Mouse (Mus musculus) CH12.LX (cell line): ENCODE measurements around the gene Yaf2. TPM values are rescaled to one million over a fixed set of nuclear protein-coding genes. Genes with fewer than 3 reads are reported as not detected.
A peak's percentile ranks its signal among the peaks of the same experiment; 100 is the strongest.

Experiments
- DNase-seq: peaks from one replicate; pipeline ENCODE4 v3.0.0-alpha.2; 2013; ENCODE audit errors: extremely low read depth
- H3K27ac ChIP-seq: 2 replicates; pipeline ENCODE4 v1.5.1; 2012; ENCODE audit warnings: low read depth, mild to moderate bottlenecking, control low read depth, moderate library complexity; ENCODE audit not compliant: insufficient read depth
- H3K27me3 ChIP-seq: replicated peaks from 2 replicates; pipeline ENCODE3; 2012; ENCODE audit warnings: inconsistent platforms
- H3K36me3 ChIP-seq, 2 experiments: replicated peaks in 1 of 2; 2 replicates each; pipeline versions ENCODE3 to v1.6.1; 2012; ENCODE audit warnings: inconsistent platforms in 1 of 2, low read length in 1 of 2, mild to moderate bottlenecking in 1 of 2, mixed read lengths in 1 of 2, moderate library complexity in 1 of 2; ENCODE audit not compliant: control insufficient read depth in 1 of 2, insufficient read depth in 1 of 2
- H3K4me1 ChIP-seq, 2 experiments: 2 replicates each; pipeline ENCODE4 v1.6.1; 2012; ENCODE audit warnings: inconsistent platforms in 1 of 2, moderate library complexity in 1 of 2; ENCODE audit not compliant: insufficient read depth in 2 of 2, control insufficient read depth in 1 of 2
- H3K4me2 ChIP-seq: 2 replicates; pipeline ENCODE4 v1.6.1; 2012; ENCODE audit warnings: low read depth, mild to moderate bottlenecking, control low read depth; ENCODE audit not compliant: poor library complexity, insufficient read depth, severe bottlenecking
- H3K4me3 ChIP-seq, 3 experiments: fragments of 150-350 bp in 1 of 3; sonication (generic) in 1 of 3; replicated peaks in 1 of 3; 2 replicates each; pipeline versions ENCODE3 to v1.5.1; 2011 to 2012; ENCODE audit warnings: low read depth in 2 of 3, low read length in 2 of 3, mild to moderate bottlenecking in 2 of 3, moderate library complexity in 2 of 3, control low read depth in 1 of 3, improper control_type of control experiment in 1 of 3, inconsistent platforms in 1 of 3, mixed read lengths in 1 of 3; ENCODE audit not compliant: poor library complexity in 1 of 3
- H3K79me2 ChIP-seq: replicated peaks from 2 replicates; pipeline ENCODE4 v1.6.1; 2012; ENCODE audit warnings: mild to moderate bottlenecking, moderate library complexity; ENCODE audit not compliant: control insufficient read depth, poor library complexity, insufficient read depth, severe bottlenecking; ENCODE audit errors: extremely low read depth
- H3K9ac ChIP-seq: 2 replicates; pipeline ENCODE4 v1.6.1; 2012; ENCODE audit warnings: low read depth, mild to moderate bottlenecking, control low read depth, moderate library complexity; ENCODE audit not compliant: insufficient read depth
- H3K9me3 ChIP-seq: replicated peaks from 2 replicates; pipeline ENCODE3; 2012; ENCODE audit warnings: low read length, inconsistent platforms, mixed read lengths
- BHLHE40 ChIP-seq: IDR thresholded peaks from 2 replicates; pipeline ENCODE4 v1.6.1; 2011; ENCODE audit warnings: mild to moderate bottlenecking, low read depth, low read length, improper control_type of control experiment
- CHD1 ChIP-seq: IDR thresholded peaks from 2 replicates; pipeline ENCODE4 v1.6.1; 2012; ENCODE audit warnings: low read depth, low read length, improper control_type of control experiment, inconsistent platforms
- CTCF ChIP-seq, 2 experiments: IDR thresholded peaks in 1 of 2; conservative IDR thresholded peaks in 1 of 2; 2 replicates each; pipeline ENCODE4 v1.5.1; 2011 to 2012; ENCODE audit warnings: low read depth in 2 of 2, low read length in 2 of 2, improper control_type of control experiment in 1 of 2, inconsistent platforms in 1 of 2, mild to moderate bottlenecking in 1 of 2, moderate library complexity in 1 of 2
- E2F4 ChIP-seq: IDR thresholded peaks from 2 replicates; pipeline ENCODE4 v1.6.1; 2011; ENCODE audit warnings: low read depth, low read length, improper control_type of control experiment; ENCODE audit not compliant: insufficient replicate concordance
- ELF1 ChIP-seq: IDR thresholded peaks from 2 replicates; pipeline ENCODE4 v1.6.1; 2014; ENCODE audit warnings: low read depth, mild to moderate bottlenecking, inconsistent platforms, low read length, improper control_type of control experiment
- EP300 ChIP-seq: IDR thresholded peaks from 2 replicates; pipeline ENCODE4 v1.6.1; 2011; ENCODE audit warnings: low read length, improper control_type of control experiment
- GABPA ChIP-seq: IDR thresholded peaks from 2 replicates; pipeline ENCODE4 v1.6.1; 2012; ENCODE audit warnings: low read depth, low read length, improper control_type of control experiment, inconsistent platforms; ENCODE audit not compliant: insufficient replicate concordance
- HCFC1 ChIP-seq: IDR thresholded peaks from 2 replicates; pipeline ENCODE4 v1.6.1; 2012; ENCODE audit warnings: low read depth, mild to moderate bottlenecking, inconsistent platforms, low read length, improper control_type of control experiment
- IRF4 ChIP-seq: IDR thresholded peaks from 2 replicates; pipeline ENCODE4 v1.6.1; 2014; ENCODE audit warnings: low read depth, mild to moderate bottlenecking, inconsistent platforms, low read length, improper control_type of control experiment
- JUN ChIP-seq: IDR thresholded peaks from 2 replicates; pipeline ENCODE4 v1.6.1; 2011; ENCODE audit warnings: low read depth, mild to moderate bottlenecking, low read length, improper control_type of control experiment, moderate library complexity; ENCODE audit not compliant: insufficient read depth
- JUND ChIP-seq: conservative IDR thresholded peaks from 2 replicates; pipeline ENCODE4 v1.6.1; 2011; ENCODE audit warnings: low read depth, low read length, improper control_type of control experiment
- KAT2A ChIP-seq: IDR thresholded peaks from 2 replicates; pipeline ENCODE4 v1.6.1; 2012; ENCODE audit warnings: low read length, improper control_type of control experiment, inconsistent platforms; ENCODE audit not compliant: insufficient replicate concordance
- MAFK ChIP-seq: IDR thresholded peaks from 2 replicates; pipeline ENCODE4 v1.6.1; 2011; ENCODE audit warnings: low read length, improper control_type of control experiment; ENCODE audit not compliant: insufficient replicate concordance
- MAX ChIP-seq: IDR thresholded peaks from 2 replicates; pipeline ENCODE4 v1.6.1; 2011; ENCODE audit warnings: low read length, improper control_type of control experiment
- MAZ ChIP-seq: IDR thresholded peaks from 2 replicates; pipeline ENCODE4 v1.6.1; 2012; ENCODE audit warnings: low read depth, mild to moderate bottlenecking, inconsistent platforms, low read length, improper control_type of control experiment, moderate library complexity
- MEF2A ChIP-seq: IDR thresholded peaks from 2 replicates; pipeline ENCODE4 v1.6.1; 2014; ENCODE audit warnings: low read depth, mild to moderate bottlenecking, inconsistent platforms, low read length, improper control_type of control experiment, borderline replicate concordance
- MXI1 ChIP-seq: IDR thresholded peaks from 2 replicates; pipeline ENCODE4 v1.6.1; 2011; ENCODE audit warnings: mild to moderate bottlenecking, low read depth, low read length, improper control_type of control experiment
- MYC ChIP-seq: IDR thresholded peaks from 2 replicates; pipeline ENCODE4 v1.6.1; 2011; ENCODE audit warnings: low read depth, mild to moderate bottlenecking, improper control_type of control experiment, low read length
- NRF1 ChIP-seq: IDR thresholded peaks from 2 replicates; pipeline ENCODE4 v1.6.1; 2014; ENCODE audit warnings: low read depth, mild to moderate bottlenecking, inconsistent platforms, low read length, improper control_type of control experiment, moderate library complexity
- PAX5 ChIP-seq: IDR thresholded peaks from 2 replicates; pipeline ENCODE4 v1.6.1; 2012; ENCODE audit warnings: low read length, inconsistent platforms, mixed read lengths
- POLR2A ChIP-seq: IDR thresholded peaks from 2 replicates; pipeline ENCODE4 v1.6.1; 2011; ENCODE audit warnings: low read depth, mild to moderate bottlenecking, improper control_type of control experiment, low read length
- POLR2AphosphoS2 ChIP-seq: IDR thresholded peaks from 2 replicates; pipeline ENCODE4 v1.6.1; 2011; ENCODE audit warnings: low read depth, low read length, improper control_type of control experiment
- RAD21 ChIP-seq: IDR thresholded peaks from 2 replicates; pipeline ENCODE4 v1.6.1; 2011; ENCODE audit warnings: low read depth, mild to moderate bottlenecking, low read length, improper control_type of control experiment, moderate library complexity
- RCOR1 ChIP-seq: conservative IDR thresholded peaks from 2 replicates; pipeline ENCODE4 v1.6.1; 2012; ENCODE audit warnings: low read depth, mild to moderate bottlenecking, inconsistent platforms, low read length, improper control_type of control experiment
- SMC3 ChIP-seq: IDR thresholded peaks from 2 replicates; pipeline ENCODE4 v1.6.1; 2011; ENCODE audit warnings: low read depth, low read length, improper control_type of control experiment
- TBP ChIP-seq: conservative IDR thresholded peaks from 2 replicates; pipeline ENCODE4 v1.6.1; 2011; ENCODE audit warnings: low read depth, low read length, improper control_type of control experiment
- TCF12 ChIP-seq: IDR thresholded peaks from 2 replicates; pipeline ENCODE4 v1.6.1; 2014; ENCODE audit warnings: low read depth, mild to moderate bottlenecking, inconsistent platforms, low read length, improper control_type of control experiment
- UBTF ChIP-seq: IDR thresholded peaks from 2 replicates; pipeline ENCODE4 v1.6.1; 2012; ENCODE audit warnings: low read depth, mild to moderate bottlenecking, inconsistent platforms, low read length, improper control_type of control experiment, moderate library complexity
- USF1 ChIP-seq: IDR thresholded peaks from 2 replicates; pipeline ENCODE4 v1.6.1; 2014; ENCODE audit warnings: low read depth, mild to moderate bottlenecking, inconsistent platforms, low read length, improper control_type of control experiment
- USF2 ChIP-seq: conservative IDR thresholded peaks from 2 replicates; pipeline ENCODE4 v1.6.1; 2011; ENCODE audit warnings: low read depth, low read length, improper control_type of control experiment
- ZC3H11A ChIP-seq: IDR thresholded peaks from 2 replicates; pipeline ENCODE4 v1.6.1; 2012; ENCODE audit warnings: low read depth, mild to moderate bottlenecking, inconsistent platforms, low read length, improper control_type of control experiment
- ZKSCAN1 ChIP-seq: IDR thresholded peaks from 2 replicates; pipeline ENCODE4 v1.6.1; 2012; ENCODE audit warnings: low read depth, inconsistent platforms, low read length, improper control_type of control experiment, borderline replicate concordance
- dilution Hi-C: fragments of 300-500 bp; cut with MboI; formaldehyde crosslinking; loops from 2 replicates; pipeline ENCODE4 v1.14.3; 2020; ENCODE audit warnings: low sequenced_read_pairs; ENCODE audit not compliant: extremely low pct_unique_long_range_greater_than_20kb, extremely low pct_ligation_motif_present
- in situ Hi-C: fragments of 300-500 bp; cut with MboI; formaldehyde crosslinking; loops from 3 replicates; pipeline ENCODE4 v1.14.3; 2019; ENCODE audit warnings: low sequenced_read_pairs, low pct_ligation_motif_present, low pct_unique_long_range_greater_than_20kb, mixed read lengths
- polyA plus RNA-seq: library from polyadenylated mRNA; unstranded; fragments of >175 nt; gene quantifications from 2 replicates; pipeline ENCODE4 v1.2.1, GENCODE M21; 2012; ENCODE audit warnings: low read depth; ENCODE audit not compliant: insufficient read length
- total RNA-seq, 2 experiments: library from RNA; depleted of rRNA; stranded (reverse); fragments of 300-350 nt in 1 of 2; fragments of >200 nt in 1 of 2; gene quantifications; 2 replicates each; pipeline ENCODE4 v1.2.3; 2012 to 2014

Gene Yaf2
- total and polyA plus RNA-seq, 3 experiments, result 32.7 to 78.4 (median 46.2) TPM

DNA sequence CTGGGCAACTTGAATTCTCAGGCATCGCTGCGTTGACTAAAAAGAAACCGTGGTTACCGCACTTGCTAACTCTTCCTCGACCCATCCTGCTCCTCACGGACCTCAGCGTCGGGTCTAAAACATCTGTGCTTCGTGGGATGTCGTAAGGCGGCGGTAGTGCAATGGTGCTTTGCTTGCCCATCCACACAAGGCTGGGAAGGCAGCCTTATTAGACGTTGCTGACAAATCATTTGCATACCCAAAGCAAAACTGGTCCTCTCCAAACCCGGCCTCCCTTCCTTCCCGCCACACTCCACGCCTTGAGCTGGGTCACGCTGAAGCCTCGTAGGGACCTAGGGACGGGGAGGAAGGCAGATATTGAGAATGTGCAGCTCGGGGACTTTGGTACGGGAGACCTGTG lies 61.1 kb downstream of the Yaf2 start (continued):
- no peak for TF ChIP-seq RCOR1
- no peak for TF ChIP-seq JUN
- TF ChIP-seq MEF2A, result no peak
- no peak for TF ChIP-seq POLR2AphosphoS2
- 0 out of 2 replicates have a peak, but pooled peaks have one; percentile 46 for TF ChIP-seq MYC
- TF ChIP-seq GABPA, result no peak
- no peak for TF ChIP-seq ZC3H11A
- no peak for TF ChIP-seq CHD1
- TF ChIP-seq USF1, result no peak
- TF ChIP-seq MAX, result peak; percentile 84
- no peak for TF ChIP-seq RAD21
- no peak for TF ChIP-seq KAT2A
- no peak for TF ChIP-seq ELF1
- TF ChIP-seq EP300, result no peak
- no peak for TF ChIP-seq MAFK
- no peak for TF ChIP-seq CTCF (conservative IDR thresholded peaks at IDR 0.05 in 1 of 2, IDR thresholded peaks at IDR 0.05 in 1 of 2; ENCODE audit: low read depth in 2 of 2, low read length in 2 of 2)
- TF ChIP-seq ZKSCAN1, result no peak
- TF ChIP-seq, all 38 proteins: peak for 10

DNA sequence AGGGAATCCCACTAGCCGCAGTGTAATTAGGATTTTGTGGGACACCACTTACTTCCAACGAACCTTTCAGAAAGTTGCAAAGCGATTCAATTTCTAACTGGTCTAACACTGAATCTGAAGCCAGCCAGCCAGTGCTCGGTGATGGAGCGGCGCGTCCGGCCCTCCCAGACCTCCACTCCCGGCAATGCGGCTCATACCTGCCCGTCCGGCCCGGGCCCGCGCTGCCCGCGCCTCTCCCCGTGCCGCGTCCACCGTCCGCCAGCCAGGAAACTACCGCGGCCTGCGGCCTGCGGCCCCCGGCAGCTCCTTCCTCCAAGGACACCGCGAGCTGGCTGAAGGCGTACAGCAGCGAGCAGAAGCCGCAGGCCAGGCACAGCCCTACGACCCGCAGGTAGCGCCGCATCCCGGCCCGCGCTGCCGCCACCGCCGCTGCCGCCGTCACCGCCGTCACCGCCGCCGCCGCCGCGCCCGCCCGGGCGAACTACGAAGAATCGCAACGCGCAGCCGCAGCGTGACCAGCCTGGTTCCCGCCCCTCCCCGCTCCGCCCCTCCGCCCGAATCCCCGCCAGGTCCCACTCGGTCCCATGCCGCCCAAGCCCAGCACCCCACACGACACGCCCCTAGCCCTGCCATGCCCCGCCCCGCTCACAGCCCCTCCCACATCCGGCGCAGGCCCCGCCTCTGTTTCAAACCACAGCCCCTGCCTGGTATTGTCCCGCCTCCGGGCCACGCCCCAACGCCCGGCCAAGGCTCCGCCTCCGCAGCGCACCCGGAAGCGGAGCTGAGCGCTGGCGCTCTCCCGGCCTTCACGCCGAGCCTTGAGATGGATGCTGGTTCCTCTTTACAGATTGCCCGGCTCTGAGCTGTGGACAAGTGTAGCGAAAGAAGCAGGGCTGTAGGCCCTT lies 61.8 kb downstream of the Yaf2 start, which contains the start of gene Gxylt1:
Gene Gxylt1, minus strand, starts transcription at position 501 of the 905 bp plus-strand sequence.
- Histone ChIP-seq H3K4me2 (peak within 1 kb of the TSS; percentile 92), H3K4me3 (peak within 1 kb of the TSS; percentile 73 to 86 (median 82)), H3K36me3 (peaks cover 0 to 29% of the 10 kb centered on the region in 2 experiments), H3K79me2 (peaks cover 26% of the 10 kb centered on the region), H3K27me3 (no peaks in the 10 kb centered on the region), H3K9ac (peak within 1 kb of the TSS; percentile 94), H3K27ac (peak within 1 kb of the TSS; percentile 93), H3K9me3 (no peaks in the 10 kb centered on the region), H3K4me1 (peaks cover 6 to 40% of the 10 kb centered on the region in 2 experiments)
- peak; percentile 90 for DNase-seq
- in situ Hi-C loops, result no loop called here
- dilution Hi-C loops, result no loop called here
- peak; percentile 86 for TF ChIP-seq NRF1
- TF ChIP-seq BHLHE40, result 0 out of 2 replicates have a peak, but pooled peaks have one; percentile 10
- TF ChIP-seq ELF1, result peak; percentile 98
- TF ChIP-seq ZC3H11A, result no peak
- TF ChIP-seq TCF12, result peak; percentile 71; the same call in 1 of the 2 replicates
- TF ChIP-seq CHD1, result no peak
- peak; percentile 82 for TF ChIP-seq UBTF
- no peak for TF ChIP-seq MAFK
- TF ChIP-seq RAD21, result no peak
- TF ChIP-seq E2F4, result no peak
- no peak for TF ChIP-seq JUND
- TF ChIP-seq JUN, result no peak
- TF ChIP-seq GABPA, result no peak
- no peak for TF ChIP-seq USF2
- no peak for TF ChIP-seq MEF2A
- TF ChIP-seq USF1, result no peak
- TF ChIP-seq RCOR1, result no peak
- TF ChIP-seq SMC3, result no peak
- TF ChIP-seq MXI1, result no peak
- peak; percentile 84 for TF ChIP-seq POLR2AphosphoS2
- TF ChIP-seq PAX5, result no peak
- TF ChIP-seq CTCF (conservative IDR thresholded peaks at IDR 0.05 in 1 of 2, IDR thresholded peaks at IDR 0.05 in 1 of 2; ENCODE audit: low read depth in 2 of 2, low read length in 2 of 2), result no peak
- peak; percentile 98 for TF ChIP-seq POLR2A
- TF ChIP-seq TBP, result no peak
- peak; percentile 67 for TF ChIP-seq HCFC1
- peak; percentile 81 for TF ChIP-seq MAZ
- TF ChIP-seq IRF4, result no peak; the same call in 1 of the 2 replicates
- TF ChIP-seq MAX, result no peak
- TF ChIP-seq KAT2A, result 0 out of 2 replicates have a peak, but pooled peaks have one; percentile 7
- no peak for TF ChIP-seq MYC
